Mouse (Mus musculus): ENCODE measurements around the gene Plcb3. TPM values are rescaled to one million over a fixed set of nuclear protein-coding genes. Genes with fewer than 3 reads are reported as not detected.
A peak's percentile ranks its signal among the peaks of the same experiment; 100 is the strongest.

The Plcb3 gene
- polyA plus RNA-seq, 1 experiment = 22.7 TPM

GRCm38 (mm10) chr19:6978639-6978974 is 2.3 kb upstream of the Plcb3 start:
- TF ChIP-seq CTCF (IDR thresholded peaks at IDR 0.05; ENCODE audit: borderline replicate concordance, extremely low read depth, insufficient read depth, insufficient read length) (no peak), POLR2A (IDR thresholded peaks at IDR 0.05; ENCODE audit: borderline replicate concordance, extremely low read depth, insufficient read depth, insufficient read length, poor library complexity, severe bottlenecking) (no peak)
- no peak for DNase-seq (ENCODE audit: low read depth)

- DNase-seq (ENCODE audit: low read depth) = no peak
- no peak for TF ChIP-seq POLR2A (IDR thresholded peaks at IDR 0.05; ENCODE audit: borderline replicate concordance, extremely low read depth, insufficient read depth, insufficient read length, poor library complexity, severe bottlenecking)
- no peak for TF ChIP-seq CTCF (IDR thresholded peaks at IDR 0.05; ENCODE audit: borderline replicate concordance, extremely low read depth, insufficient read depth, insufficient read length)
These were observed 1.7 kb upstream of the Plcb3 start for GRCm38 (mm10) chr19:6977759-6978638.

GRCm38 (mm10) chr19:6974211-6975205 is 1.8 kb downstream of the Plcb3 start, which contains the start of gene Ppp1r14b:
Ppp1r14b (plus strand) TSS chr19:6974968.
- DNase-seq (ENCODE audit: low read depth) = peak; percentile 96
- TF ChIP-seq POLR2A (IDR thresholded peaks at IDR 0.05; ENCODE audit: borderline replicate concordance, extremely low read depth, insufficient read depth, insufficient read length, poor library complexity, severe bottlenecking) = peak; percentile 19; the same call in 1 of the 2 replicates
- TF ChIP-seq CTCF (IDR thresholded peaks at IDR 0.05; ENCODE audit: borderline replicate concordance, extremely low read depth, insufficient read depth, insufficient read length) = no peak

GRCm38 (mm10) chr19:6973581-6974190 is 2.6 kb downstream of the Plcb3 start:
- no peak for TF ChIP-seq POLR2A (IDR thresholded peaks at IDR 0.05; ENCODE audit: borderline replicate concordance, extremely low read depth, insufficient read depth, insufficient read length, poor library complexity, severe bottlenecking)
- no peak for TF ChIP-seq CTCF (IDR thresholded peaks at IDR 0.05; ENCODE audit: borderline replicate concordance, extremely low read depth, insufficient read depth, insufficient read length)
- DNase-seq (ENCODE audit: low read depth) = no peak

GRCm38 (mm10) chr19:6972247-6972917 is 3.9 kb downstream of the Plcb3 start:
- no peak for DNase-seq (ENCODE audit: low read depth)
- TF ChIP-seq POLR2A (IDR thresholded peaks at IDR 0.05; ENCODE audit: borderline replicate concordance, extremely low read depth, insufficient read depth, insufficient read length, poor library complexity, severe bottlenecking) (no peak), CTCF (IDR thresholded peaks at IDR 0.05; ENCODE audit: borderline replicate concordance, extremely low read depth, insufficient read depth, insufficient read length) (no peak)

GRCm38 (mm10) chr19:6971644-6972043 is 4.6 kb downstream of the Plcb3 start:
- no peak for DNase-seq (ENCODE audit: low read depth)
- TF ChIP-seq CTCF (IDR thresholded peaks at IDR 0.05; ENCODE audit: borderline replicate concordance, extremely low read depth, insufficient read depth, insufficient read length) (no peak), POLR2A (IDR thresholded peaks at IDR 0.05; ENCODE audit: borderline replicate concordance, extremely low read depth, insufficient read depth, insufficient read length, poor library complexity, severe bottlenecking) (no peak)

- DNase-seq (ENCODE audit: low read depth) = peak; percentile 41
- TF ChIP-seq POLR2A (IDR thresholded peaks at IDR 0.05; ENCODE audit: borderline replicate concordance, extremely low read depth, insufficient read depth, insufficient read length, poor library complexity, severe bottlenecking) = no peak
- TF ChIP-seq CTCF (IDR thresholded peaks at IDR 0.05; ENCODE audit: borderline replicate concordance, extremely low read depth, insufficient read depth, insufficient read length) = no peak
These were observed 5.7 kb downstream of the Plcb3 start for GRCm38 (mm10) chr19:6970460-6971085.

- peak; percentile 67 for DNase-seq (ENCODE audit: low read depth)
- TF ChIP-seq CTCF (IDR thresholded peaks at IDR 0.05; ENCODE audit: borderline replicate concordance, extremely low read depth, insufficient read depth, insufficient read length) = peak; percentile 62
- TF ChIP-seq POLR2A (IDR thresholded peaks at IDR 0.05; ENCODE audit: borderline replicate concordance, extremely low read depth, insufficient read depth, insufficient read length, poor library complexity, severe bottlenecking) = peak; percentile 43; the same call in 1 of the 2 replicates
These were observed 6.4 kb downstream of the Plcb3 start for GRCm38 (mm10) chr19:6969665-6970381.

- no peak for TF ChIP-seq POLR2A (IDR thresholded peaks at IDR 0.05; ENCODE audit: borderline replicate concordance, extremely low read depth, insufficient read depth, insufficient read length, poor library complexity, severe bottlenecking)
- TF ChIP-seq CTCF (IDR thresholded peaks at IDR 0.05; ENCODE audit: borderline replicate concordance, extremely low read depth, insufficient read depth, insufficient read length) = no peak
- no peak for DNase-seq (ENCODE audit: low read depth)
These were observed 7.0 kb downstream of the Plcb3 start for GRCm38 (mm10) chr19:6969291-6969664.
